Mouse (Mus musculus): ENCODE results near the gene Vmn1r116. TPM values are rescaled to one million over a fixed set of nuclear protein-coding genes. Genes with fewer than 3 reads are reported as not detected.

The Vmn1r116 gene
- polyA plus RNA-seq (2015; fragmentation: Illumina TruSeq; extraction: RNeasy Lipid Tissue Mini Kit (QIAGEN cat#74804); ENCODE audit: insufficient read depth, low read depth, low replicate concordance) = not detected

DNA sequence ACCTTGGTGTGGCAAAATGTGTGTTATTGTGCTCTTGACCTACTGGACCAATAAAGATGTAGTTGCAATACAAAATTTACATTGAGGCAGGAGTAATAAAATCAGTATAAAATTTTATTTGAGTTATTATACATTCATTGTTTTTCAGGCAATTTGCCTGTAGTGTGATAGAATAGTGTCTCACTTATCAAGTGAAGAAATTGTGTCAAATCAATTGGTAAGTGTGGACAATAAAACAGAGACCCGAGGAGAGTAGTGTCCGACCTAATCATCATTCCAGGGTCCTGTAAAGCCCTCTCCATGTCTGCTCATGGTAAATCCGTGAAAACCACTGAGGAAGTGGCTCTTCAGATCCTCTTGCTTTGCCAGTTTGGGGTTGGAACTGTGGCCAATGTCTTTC, at the start of gene Vmn1r116:
Gene Vmn1r116 (plus strand): TSS at position 301 of the 400 bp plus-strand sequence.

DNA sequence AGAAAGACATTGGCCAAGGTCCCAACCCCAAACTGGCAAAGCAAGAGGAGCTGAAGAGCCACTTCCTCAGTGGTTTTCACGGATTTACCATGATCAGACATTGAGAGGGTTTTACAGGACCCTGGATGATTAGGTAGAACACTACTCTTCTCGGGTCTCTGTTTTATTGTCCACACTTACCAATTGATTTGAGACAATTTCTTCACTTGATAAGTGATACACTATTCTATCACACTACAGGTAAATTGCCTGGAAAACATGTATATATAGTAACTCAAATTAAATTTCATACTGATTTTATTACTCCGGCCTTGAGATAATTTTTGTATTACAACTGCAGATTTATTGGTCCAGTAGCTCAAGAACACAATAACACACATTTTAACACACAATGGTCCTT, 27.2 kb upstream of the Vmn1r116 start, which contains the start of gene Vmn1r115:
Gene Vmn1r115 (minus strand): TSS at position 101 of the 400 bp plus-strand sequence.

GRCm38 (mm10) chr7:20884021-20884420, 12.0 kb downstream of the Vmn1r116 start, which contains the start of gene Vmn1r117:
Gene Vmn1r117, minus strand, starts transcription at chr7:20884121.

GRCm38 (mm10) chr7:20912247-20912646, 40.2 kb downstream of the Vmn1r116 start, which contains the start of gene Vmn1r118:
Gene Vmn1r118, minus strand, starts transcription at chr7:20912347.

Other genes with a start within 250 kb of the Vmn1r116 start
- not detected for gene Vmn1r107, start 203.3 kb upstream of the Vmn1r116 start, polyA plus RNA-seq (2015; fragmentation: Illumina TruSeq; extraction: RNeasy Lipid Tissue Mini Kit (QIAGEN cat#74804); ENCODE audit: insufficient read depth, low read depth, low replicate concordance)
- not detected for gene Vmn1r111, start 169.0 kb upstream of the Vmn1r116 start, polyA plus RNA-seq (2015; fragmentation: Illumina TruSeq; extraction: RNeasy Lipid Tissue Mini Kit (QIAGEN cat#74804); ENCODE audit: insufficient read depth, low read depth, low replicate concordance)
- gene Gm10668, start 141.6 kb upstream of the Vmn1r116 start, polyA plus RNA-seq (2015; fragmentation: Illumina TruSeq; extraction: RNeasy Lipid Tissue Mini Kit (QIAGEN cat#74804); ENCODE audit: insufficient read depth, low read depth, low replicate concordance) = not detected
- not detected for gene Vmn1r112, start 101.1 kb upstream of the Vmn1r116 start, polyA plus RNA-seq (2015; fragmentation: Illumina TruSeq; extraction: RNeasy Lipid Tissue Mini Kit (QIAGEN cat#74804); ENCODE audit: insufficient read depth, low read depth, low replicate concordance)
- gene Vmn1r113, start 85.0 kb upstream of the Vmn1r116 start, polyA plus RNA-seq (2015; fragmentation: Illumina TruSeq; extraction: RNeasy Lipid Tissue Mini Kit (QIAGEN cat#74804); ENCODE audit: insufficient read depth, low read depth, low replicate concordance) = not detected
- gene Vmn1r114, start 60.1 kb upstream of the Vmn1r116 start, polyA plus RNA-seq (2015; fragmentation: Illumina TruSeq; extraction: RNeasy Lipid Tissue Mini Kit (QIAGEN cat#74804); ENCODE audit: insufficient read depth, low read depth, low replicate concordance) = not detected
- gene Vmn1r115, start 27.3 kb upstream of the Vmn1r116 start, polyA plus RNA-seq (2015; fragmentation: Illumina TruSeq; extraction: RNeasy Lipid Tissue Mini Kit (QIAGEN cat#74804); ENCODE audit: insufficient read depth, low read depth, low replicate concordance) = not detected
- gene Vmn1r117, start 11.9 kb downstream of the Vmn1r116 start, polyA plus RNA-seq (2015; fragmentation: Illumina TruSeq; extraction: RNeasy Lipid Tissue Mini Kit (QIAGEN cat#74804); ENCODE audit: insufficient read depth, low read depth, low replicate concordance) = not detected
- gene Vmn1r118, start 40.1 kb downstream of the Vmn1r116 start, polyA plus RNA-seq (2015; fragmentation: Illumina TruSeq; extraction: RNeasy Lipid Tissue Mini Kit (QIAGEN cat#74804); ENCODE audit: insufficient read depth, low read depth, low replicate concordance) = not detected
- gene Vmn1r119, start 140.2 kb downstream of the Vmn1r116 start, polyA plus RNA-seq (2015; fragmentation: Illumina TruSeq; extraction: RNeasy Lipid Tissue Mini Kit (QIAGEN cat#74804); ENCODE audit: insufficient read depth, low read depth, low replicate concordance) = not detected
- gene Vmn1r120, start 181.5 kb downstream of the Vmn1r116 start, polyA plus RNA-seq (2015; fragmentation: Illumina TruSeq; extraction: RNeasy Lipid Tissue Mini Kit (QIAGEN cat#74804); ENCODE audit: insufficient read depth, low read depth, low replicate concordance) = not detected
- not detected for gene Vmn1r121, start 226.3 kb downstream of the Vmn1r116 start, polyA plus RNA-seq (2015; fragmentation: Illumina TruSeq; extraction: RNeasy Lipid Tissue Mini Kit (QIAGEN cat#74804); ENCODE audit: insufficient read depth, low read depth, low replicate concordance)

Measured in pancreas, adult 10 weeks (tissue).